Mouse (Mus musculus) ovary, adult 10 weeks (tissue): ENCODE data around the gene Slc25a54. TPM values are rescaled to one million over a fixed set of nuclear protein-coding genes. Genes with fewer than 3 reads are reported as not detected.

ENCODE experiments used
- polyA plus RNA-seq: library from polyadenylated mRNA; stranded (reverse); fragments of 350-450 nt; fragmentation: Illumina TruSeq; extraction: RNeasy Lipid Tissue Mini Kit (QIAGEN cat#74804); gene quantifications from one replicate; pipeline ENCODE4 v1.2.3, GENCODE M21; 2014

The Slc25a54 gene
- not detected for polyA plus RNA-seq

DNA sequence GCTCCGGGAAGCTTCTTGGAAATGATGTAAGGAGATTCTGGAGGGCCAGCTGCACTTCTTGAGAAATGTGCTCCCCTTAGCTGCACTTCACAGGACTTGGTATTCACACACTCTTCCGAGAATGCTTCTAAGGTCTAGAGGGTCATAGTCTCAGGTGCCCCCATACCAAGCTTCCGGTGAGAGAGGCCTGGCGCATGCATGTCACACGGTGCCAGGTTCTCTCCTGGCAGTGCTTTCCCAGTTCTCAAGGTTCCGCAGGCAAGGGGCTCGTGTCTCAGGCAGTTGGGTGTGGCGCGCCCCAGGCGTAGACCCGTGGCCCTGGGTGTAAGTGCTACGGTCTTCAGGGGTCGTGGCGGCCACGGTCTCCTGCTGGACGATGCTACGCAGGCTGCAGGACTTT, at the start of gene Slc25a54:
TSS of gene Slc25a54 (plus strand) at position 301 of the 400 bp plus-strand sequence.

DNA sequence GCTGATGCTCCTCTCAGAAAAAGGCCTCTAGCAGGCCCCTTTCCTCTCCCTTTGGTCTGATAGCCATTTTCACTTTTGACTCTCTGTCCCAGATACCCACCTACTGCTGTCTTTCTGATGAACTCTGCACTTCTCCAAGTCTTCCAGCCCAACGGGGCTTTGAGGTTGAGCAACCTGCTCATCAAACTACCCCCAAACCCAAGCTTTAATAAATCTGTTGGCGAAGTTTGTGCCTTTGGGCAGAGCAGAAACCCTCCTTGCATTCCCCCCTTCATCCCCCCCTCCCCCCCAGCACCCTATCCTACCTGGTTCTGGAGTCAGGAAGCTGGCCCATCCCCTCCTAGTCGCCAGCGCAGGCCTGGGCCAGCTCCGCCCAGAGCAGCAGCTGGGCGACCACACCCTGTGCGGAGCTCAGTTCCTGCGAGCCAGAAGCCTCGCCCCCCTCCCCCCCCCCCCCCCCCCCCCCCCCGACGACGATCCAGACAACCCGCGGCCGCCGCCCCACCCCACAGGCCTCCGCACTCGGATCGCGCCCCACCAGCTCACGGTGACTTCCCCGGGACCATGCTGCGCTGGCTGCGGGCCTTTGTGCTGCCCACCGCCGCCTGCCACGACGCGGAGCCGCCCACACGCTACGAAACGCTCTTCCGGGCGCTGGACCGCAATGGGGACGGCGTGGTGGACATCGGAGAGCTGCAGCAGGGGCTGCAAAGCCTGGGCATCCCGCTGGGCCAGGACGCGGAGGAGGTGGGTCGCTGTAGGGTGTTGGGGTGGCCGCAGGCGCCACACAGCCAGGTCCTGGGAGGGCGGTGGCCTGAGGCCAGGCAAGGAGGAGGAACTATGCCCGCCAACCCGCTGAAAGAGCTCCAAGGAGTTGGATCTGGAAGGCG, 42.6 kb downstream of the Slc25a54 start, which contains the start of gene Slc25a24:
TSS of gene Slc25a24 (plus strand) at position 509 of the 890 bp plus-strand sequence.

Other genes starting within 250 kb of the Slc25a54 start
- gene Stxbp3, start 239.9 kb upstream of the Slc25a54 start, polyA plus RNA-seq = 113 TPM
- gene Fndc7, start 190.5 kb upstream of the Slc25a54 start, polyA plus RNA-seq = 13.9 TPM
- gene Prpf38b, start 168.7 kb upstream of the Slc25a54 start, polyA plus RNA-seq = 181 TPM
- 4.0 TPM for gene Henmt1, start 140.6 kb upstream of the Slc25a54 start, polyA plus RNA-seq
- not detected for gene Gm9857, start 140.0 kb upstream of the Slc25a54 start, polyA plus RNA-seq
- 55.2 TPM for gene Fam102b, start 52.9 kb upstream of the Slc25a54 start, polyA plus RNA-seq
- gene Slc25a24, start 42.7 kb downstream of the Slc25a54 start, polyA plus RNA-seq = 154 TPM